ENCODE assay signal across 11 mouse cellular contexts in genomic region chr5:121126051-121126450, GRCm38 (mm10).
DNase-seq lines count a peak whose midpoint lies in the region; ATAC-seq and TF ChIP-seq lines count a peak whose summit lies in the region.
"Had no signal": no experiment of that assay in that cellular context is flagged by ENCODE, and none has a peak within 500 bp of the region (broad histone marks: within the 10 kb centered on the region; RNA-seq: fewer than 3 reads in every experiment).

No protein-coding gene starts in this region.

- peak; percentile 66 for TF ChIP-seq CTCF in heart, adult 2 months (IDR thresholded peaks at IDR 0.05)
- TF ChIP-seq CTCF in ES-Bruce4 (IDR thresholded peaks at IDR 0.05; ENCODE audit: low read depth, low read length), result peak; percentile 63
- TF ChIP-seq CTCF in embryonic fibroblast, embryonic 13.5 days (IDR thresholded peaks at IDR 0.05; ENCODE audit: borderline replicate concordance, insufficient read depth, low read length), result 0 out of 2 replicates have a peak, but pooled peaks have one; percentile 11

- no peaks in the 10 kb centered on the region for H3K79me2 ChIP-seq in heart, adult 2 months (replicated peaks; ENCODE audit: control insufficient read depth, insufficient read depth, low read length)

- no peaks in the 10 kb centered on the region for H3K36me3 ChIP-seq in heart, adult 2 months (ENCODE audit: control insufficient read depth, insufficient read depth, low read length)
- peaks cover 8% of the 10 kb centered on the region for H3K36me3 ChIP-seq in heart, embryonic 11.5 days (ENCODE audit: control insufficient read depth, insufficient read depth, low read length)
- H3K36me3 ChIP-seq in midbrain, embryonic 14.5 days (ENCODE audit: control insufficient read depth, insufficient read depth, low read length), result peaks cover 10% of the 10 kb centered on the region
- H3K36me3 ChIP-seq in midbrain, embryonic 10.5 days, result peaks cover 22% of the 10 kb centered on the region
- H3K36me3 ChIP-seq in ES-Bruce4 (ENCODE audit: control insufficient read depth, insufficient read depth, low read length, poor library complexity, severe bottlenecking), result no peaks in the 10 kb centered on the region
- H3K36me3 ChIP-seq in neural tube, embryonic 15.5 days, result peaks cover 8% of the 10 kb centered on the region; the same call in 1 of the 2 replicates

- H3K4me3 ChIP-seq in heart, adult 2 months, result no peak overlapping the region
- no peak overlapping the region for H3K4me3 ChIP-seq in heart, embryonic 11.5 days (ENCODE audit: low read depth, low read length)
- H3K4me3 ChIP-seq in midbrain, embryonic 14.5 days (replicated peaks; ENCODE audit: low read depth, low read length), result no peak overlapping the region
- no peak overlapping the region for H3K4me3 ChIP-seq in midbrain, embryonic 10.5 days
- H3K4me3 ChIP-seq in ES-Bruce4 (ENCODE audit: low read depth, low read length), result no peak overlapping the region
- no peak overlapping the region for H3K4me3 ChIP-seq in embryonic fibroblast, embryonic 13.5 days (ENCODE audit: insufficient read depth, low read length)
- no peak overlapping the region for H3K4me3 ChIP-seq in neural tube, embryonic 15.5 days (replicated peaks)
- H3K4me3 ChIP-seq: hindbrain, embryonic 10.5 days; neural tube, embryonic 13.5 days had no signal

- H3K4me1 ChIP-seq in heart, adult 2 months (ENCODE audit: control insufficient read depth, insufficient read depth, low read length), result no peaks in the 10 kb centered on the region
- H3K4me1 ChIP-seq in heart, embryonic 11.5 days (ENCODE audit: control insufficient read depth, insufficient read depth, low read length), result no peaks in the 10 kb centered on the region
- H3K4me1 ChIP-seq in midbrain, embryonic 14.5 days (ENCODE audit: control insufficient read depth, insufficient read depth, low read length), result 0 out of 2 replicates have a peak, but pooled peaks cover 4% of the 10 kb centered on the region
- no peaks in the 10 kb centered on the region for H3K4me1 ChIP-seq in midbrain, embryonic 10.5 days
- H3K4me1 ChIP-seq in ES-Bruce4 (ENCODE audit: control insufficient read depth, insufficient read depth, low read length), result peaks cover 3% of the 10 kb centered on the region
- no peaks in the 10 kb centered on the region for H3K4me1 ChIP-seq in embryonic fibroblast, embryonic 13.5 days (ENCODE audit: control insufficient read depth, insufficient read depth, low read length)
- H3K4me1 ChIP-seq in neural tube, embryonic 15.5 days, result 0 out of 2 replicates have a peak, but pooled peaks cover 3% of the 10 kb centered on the region
- H3K4me1 ChIP-seq: hindbrain, embryonic 10.5 days; neural tube, embryonic 13.5 days had no signal

- H3K9ac ChIP-seq in heart, adult 2 months (ENCODE audit: low read depth, low read length), result no peak overlapping the region
- H3K9ac ChIP-seq in heart, embryonic 11.5 days (ENCODE audit: low read depth, low read length), result no peak overlapping the region
- H3K9ac ChIP-seq in midbrain, embryonic 14.5 days (replicated peaks; ENCODE audit: low read length), result no peak overlapping the region
- H3K9ac ChIP-seq in ES-Bruce4 (ENCODE audit: low read depth, poor library complexity, severe bottlenecking), result no peak overlapping the region
- no peak overlapping the region for H3K9ac ChIP-seq in neural tube, embryonic 15.5 days (replicated peaks)
- H3K9ac ChIP-seq: neural tube, embryonic 13.5 days had no signal

- H3K9me3 ChIP-seq in heart, embryonic 11.5 days (replicated peaks; ENCODE audit: control insufficient read depth, low read length), result no peaks in the 10 kb centered on the region
- no peaks in the 10 kb centered on the region for H3K9me3 ChIP-seq in midbrain, embryonic 14.5 days (ENCODE audit: control insufficient read depth, low read length)
- H3K9me3 ChIP-seq in midbrain, embryonic 10.5 days (replicated peaks), result no peaks in the 10 kb centered on the region
- H3K9me3 ChIP-seq in ES-Bruce4 (replicated peaks; ENCODE audit: control insufficient read depth, insufficient read depth, low read length, poor library complexity, severe bottlenecking), result no peaks in the 10 kb centered on the region
- no peaks in the 10 kb centered on the region for H3K9me3 ChIP-seq in neural tube, embryonic 15.5 days (replicated peaks)
- H3K9me3 ChIP-seq: hindbrain, embryonic 10.5 days; neural tube, embryonic 13.5 days had no signal

- TF ChIP-seq EP300 in heart, adult 2 months (IDR thresholded peaks at IDR 0.05; ENCODE audit: insufficient read depth, low read depth, low read length), result no peak
- TF ChIP-seq EP300 in ES-Bruce4 (IDR thresholded peaks at IDR 0.05; ENCODE audit: insufficient read depth, low read depth, low read length), result no peak

- intact Hi-C loops in heart, adult 2 months (cut with DNase I), result no loop called here

- 73% methylated on average over 2 of the region's 2 CpGs for WGBS in heart, adult 2 months
- 73% methylated on average over 2 of the region's 2 CpGs for WGBS in heart, embryonic 11.5 days (ENCODE audit: insufficient replicate concordance)
- WGBS in midbrain, embryonic 14.5 days, result 74% methylated on average over 2 of the region's 2 CpGs
- WGBS in midbrain, embryonic 10.5 days, result 78% methylated on average over 2 of the region's 2 CpGs
- WGBS in neural tube, embryonic 15.5 days, result 71% methylated on average over 2 of the region's 2 CpGs

- ATAC-seq in heart, embryonic 11.5 days (replicated peaks; ENCODE audit: insufficient number of reproducible peaks, low FRiP score, low TSS enrichment), result no peak
- no peak for ATAC-seq in midbrain, embryonic 14.5 days (ENCODE audit: low FRiP score, low TSS enrichment)
- ATAC-seq in neural tube, embryonic 15.5 days (ENCODE audit: low FRiP score), result no peak

- H3K27me3 ChIP-seq in heart, adult 2 months (ENCODE audit: control insufficient read depth, insufficient read depth, low read length), result no peaks in the 10 kb centered on the region
- H3K27me3 ChIP-seq in heart, embryonic 11.5 days (ENCODE audit: control insufficient read depth, insufficient read depth, low read length), result no peaks in the 10 kb centered on the region
- H3K27me3 ChIP-seq in midbrain, embryonic 14.5 days (ENCODE audit: control insufficient read depth, insufficient read depth, low read length), result no peaks in the 10 kb centered on the region
- H3K27me3 ChIP-seq in midbrain, embryonic 10.5 days (ENCODE audit: low read depth, poor library complexity, severe bottlenecking), result no peaks in the 10 kb centered on the region
- H3K27me3 ChIP-seq in ES-Bruce4 (ENCODE audit: control insufficient read depth, insufficient read depth, low read length, poor library complexity, severe bottlenecking), result no peaks in the 10 kb centered on the region
- no peaks in the 10 kb centered on the region for H3K27me3 ChIP-seq in neural tube, embryonic 15.5 days (replicated peaks)
- H3K27me3 ChIP-seq: neural tube, embryonic 13.5 days had no signal

- DNase-seq in heart, adult 2 months, result no peak
- peak; percentile 38 for DNase-seq in midbrain, embryonic 14.5 days
- DNase-seq in midbrain, embryonic 10.5 days (ENCODE audit: low spot score), result no peak
- no peak for DNase-seq in neural tube, embryonic 10.5 days (ENCODE audit: extremely low spot score, low spot score)
- DNase-seq: gastrocnemius, postnatal 36 days had no signal

- H3K27ac ChIP-seq in heart, adult 2 months, result no peak overlapping the region
- no peak overlapping the region for H3K27ac ChIP-seq in heart, embryonic 11.5 days (ENCODE audit: low read depth, low read length)
- no peak overlapping the region for H3K27ac ChIP-seq in midbrain, embryonic 14.5 days (replicated peaks; ENCODE audit: low read depth, low read length)
- H3K27ac ChIP-seq in midbrain, embryonic 10.5 days (replicated peaks), result no peak overlapping the region
- H3K27ac ChIP-seq in ES-Bruce4 (ENCODE audit: insufficient read depth, low read length), result no peak overlapping the region
- no peak overlapping the region for H3K27ac ChIP-seq in embryonic fibroblast, embryonic 13.5 days (ENCODE audit: insufficient read depth, low read length)
- no peak overlapping the region for H3K27ac ChIP-seq in neural tube, embryonic 15.5 days (replicated peaks)
- H3K27ac ChIP-seq: hindbrain, embryonic 10.5 days; neural tube, embryonic 13.5 days had no signal

- no peak for TF ChIP-seq POLR2A in heart, adult 2 months (IDR thresholded peaks at IDR 0.05; ENCODE audit: insufficient read depth, low read depth, low read length)
- TF ChIP-seq POLR2A in ES-Bruce4 (IDR thresholded peaks at IDR 0.05; ENCODE audit: insufficient read depth, low read length), result no peak
- TF ChIP-seq POLR2A in embryonic fibroblast, embryonic 13.5 days (IDR thresholded peaks at IDR 0.05; ENCODE audit: low read depth, low read length), result no peak

- H3K4me2 ChIP-seq in heart, embryonic 11.5 days, result no peak overlapping the region
- no peak overlapping the region for H3K4me2 ChIP-seq in midbrain, embryonic 14.5 days (ENCODE audit: low read length)
- H3K4me2 ChIP-seq in neural tube, embryonic 15.5 days, result no peak overlapping the region
- H3K4me2 ChIP-seq: neural tube, embryonic 13.5 days had no signal

Comparison
In these comparisons a context has a peak if more than half of its experiments do, and no peak if none do; other contexts are left out.
1. CTCF ChIP-seq: peak in every context shown above with its lines; median percentile 66 in heart, adult 2 months; 63 in ES-Bruce4; 11 in embryonic fibroblast, embryonic 13.5 days.